Mouse (Mus musculus) G1E (cell line): Measurements from ENCODE around the gene Kcnk7.

ENCODE experiments used
- CTCF ChIP-seq: IDR thresholded peaks from 2 replicates; pipeline ENCODE4 v1.5.1; 2012; ENCODE audit warnings: low read depth, low read length, inconsistent platforms, mixed read lengths
- GATA1 ChIP-seq: IDR thresholded peaks from 2 replicates; pipeline ENCODE4 v1.6.1; 2012; ENCODE audit warnings: borderline replicate concordance, low read length, inconsistent platforms, mixed read lengths
- GATA2 ChIP-seq: IDR thresholded peaks from 2 replicates; pipeline ENCODE4 v1.6.1; 2012; ENCODE audit warnings: low read depth, low read length, inconsistent platforms, borderline replicate concordance
- POLR2AphosphoS5 ChIP-seq: IDR thresholded peaks from 2 replicates; pipeline ENCODE4 v1.6.1; 2012; ENCODE audit warnings: low read depth, low read length, inconsistent platforms; ENCODE audit not compliant: insufficient replicate concordance
- TAL1 ChIP-seq: conservative IDR thresholded peaks from 2 replicates; pipeline ENCODE4 v1.6.1; 2012; ENCODE audit warnings: low read depth, low read length, inconsistent platforms, mixed read lengths

GRCm38 (mm10) chr19:5740320-5741317 lies 36.5 kb downstream of the Kcnk7 start, which contains the start of gene Ltbp3:
- TF ChIP-seq CTCF = no peak
- TF ChIP-seq POLR2AphosphoS5 = no peak
- TF ChIP-seq GATA1 = no peak
- TF ChIP-seq TAL1 = no peak
- TF ChIP-seq GATA2 = no peak
